Mouse (Mus musculus): Measurements from ENCODE around the gene Prickle4.

DNA sequence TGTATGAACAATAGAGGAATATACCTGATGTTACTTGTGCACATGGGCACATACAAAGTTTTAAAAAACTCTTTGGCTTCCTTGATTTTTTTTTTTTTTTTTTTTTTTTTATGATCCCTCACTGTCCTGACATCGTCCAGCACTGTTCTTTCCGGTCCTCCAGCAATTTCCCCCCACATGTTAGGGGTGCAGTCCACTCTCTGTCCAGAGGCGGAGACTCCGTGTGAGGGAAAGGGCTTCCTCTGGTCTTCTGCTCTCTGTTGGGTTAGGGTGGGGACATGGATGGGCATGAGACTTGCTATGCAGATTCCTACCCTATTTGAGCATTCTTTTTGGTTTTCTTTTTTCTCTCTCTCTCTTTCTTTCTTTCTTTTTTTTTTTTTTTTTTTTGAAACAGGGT lies 36.6 kb downstream of the Prickle4 start:
- TF ChIP-seq POLR2A (IDR thresholded peaks at IDR 0.05; ENCODE audit: low read depth, low read length) (no peak), CTCF (IDR thresholded peaks at IDR 0.05; ENCODE audit: extremely low read depth, insufficient read length, insufficient replicate concordance, low read depth, low read length) (no peak)
